Mouse (Mus musculus) hindlimb bud, embryonic 11.5 days (tissue): ENCODE data around the gene Naxd.
"Not testable (repeated sequence)": the region's sequence is repeated elsewhere in the genome, so short reads cannot be mapped to it uniquely, and the experiment has no call there.

Source experiments
- DNase-seq: peaks from one replicate; pipeline ENCODE4 v3.0.0-alpha.2; 2012; ENCODE audit warnings: low read depth, low spot score; ENCODE audit errors: extremely low spot score

Naxd gene

DNA sequence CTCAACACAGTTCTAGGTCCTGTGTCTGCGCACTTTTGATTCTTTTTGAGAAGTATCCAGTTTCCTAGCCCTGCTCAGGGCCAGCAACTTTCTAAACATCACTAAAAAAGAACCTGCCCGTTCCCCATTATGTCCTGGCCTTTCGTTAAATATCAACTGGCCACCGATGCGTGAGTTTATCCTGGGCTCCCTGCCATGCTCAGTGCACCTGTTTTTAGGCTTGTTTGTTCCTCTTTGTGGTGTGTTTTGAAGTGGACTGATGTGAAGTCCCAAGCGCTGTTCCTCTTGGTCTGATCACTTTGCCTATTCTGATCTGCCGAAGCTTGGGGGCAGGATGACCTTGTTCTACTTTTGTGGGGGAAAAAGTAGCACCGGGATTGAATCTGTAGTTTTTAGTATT lies 26.0 kb upstream of the Naxd start:
- no peak for DNase-seq

DNA sequence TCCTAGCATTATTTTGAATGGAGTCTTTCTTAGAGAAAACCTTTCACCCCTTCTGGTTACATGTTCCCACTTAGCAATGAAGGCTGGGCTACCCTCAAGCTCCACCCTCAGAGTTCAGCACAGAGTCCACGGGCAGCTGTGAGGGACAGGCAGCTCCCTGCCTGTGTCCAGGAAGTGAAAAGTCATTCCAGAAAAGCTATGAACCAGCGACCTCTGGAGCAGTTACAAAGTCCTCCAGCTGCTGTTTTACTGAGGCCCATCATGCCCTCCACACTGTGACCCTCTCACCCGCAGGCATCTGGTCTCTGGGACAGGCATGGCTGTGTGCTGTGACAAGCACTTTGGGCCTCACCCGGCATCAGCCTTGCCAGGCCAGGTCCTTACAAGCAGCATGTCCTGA lies 24.2 kb upstream of the Naxd start:
- DNase-seq, result no peak

DNA sequence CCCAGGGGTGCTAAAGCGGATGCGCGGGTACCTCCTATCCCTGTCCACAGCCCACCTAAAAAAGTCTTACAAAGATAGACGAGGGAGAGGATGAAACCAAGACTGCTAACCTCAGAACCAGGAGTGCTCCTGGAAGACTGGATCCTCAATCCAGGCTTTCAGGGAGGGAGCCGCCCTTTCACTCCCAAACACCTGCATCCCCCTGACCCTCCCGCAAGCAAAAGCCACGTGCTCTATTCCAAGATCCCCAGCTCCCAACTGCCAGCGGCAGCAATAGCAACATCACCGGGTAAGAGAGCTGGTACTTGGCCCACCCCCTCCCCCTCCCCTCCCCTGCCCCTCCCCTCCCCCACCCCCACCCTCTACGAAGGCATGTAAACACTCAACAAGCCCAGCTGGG lies 21.9 kb upstream of the Naxd start:
- DNase-seq, result no peak

DNA sequence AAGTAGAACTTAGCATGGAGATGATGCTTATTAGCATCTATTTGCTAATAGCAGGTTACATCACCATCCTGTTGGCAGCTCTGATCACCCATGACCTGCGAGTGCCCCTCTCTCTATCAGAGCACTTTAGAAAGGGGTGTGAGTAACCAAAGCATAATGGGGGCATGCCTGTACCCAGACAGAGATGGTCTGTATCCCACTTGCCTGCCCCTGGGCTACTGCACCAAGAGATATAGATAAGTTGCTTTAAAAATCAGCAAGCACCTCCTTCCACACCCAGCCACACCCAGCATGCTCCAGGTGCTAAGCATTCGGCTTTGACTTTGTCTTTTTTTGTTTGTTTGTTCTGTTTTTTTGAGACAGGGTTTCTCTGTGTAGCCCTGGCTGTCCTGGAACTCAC lies 21.4 kb upstream of the Naxd start:
- no peak for DNase-seq

DNA sequence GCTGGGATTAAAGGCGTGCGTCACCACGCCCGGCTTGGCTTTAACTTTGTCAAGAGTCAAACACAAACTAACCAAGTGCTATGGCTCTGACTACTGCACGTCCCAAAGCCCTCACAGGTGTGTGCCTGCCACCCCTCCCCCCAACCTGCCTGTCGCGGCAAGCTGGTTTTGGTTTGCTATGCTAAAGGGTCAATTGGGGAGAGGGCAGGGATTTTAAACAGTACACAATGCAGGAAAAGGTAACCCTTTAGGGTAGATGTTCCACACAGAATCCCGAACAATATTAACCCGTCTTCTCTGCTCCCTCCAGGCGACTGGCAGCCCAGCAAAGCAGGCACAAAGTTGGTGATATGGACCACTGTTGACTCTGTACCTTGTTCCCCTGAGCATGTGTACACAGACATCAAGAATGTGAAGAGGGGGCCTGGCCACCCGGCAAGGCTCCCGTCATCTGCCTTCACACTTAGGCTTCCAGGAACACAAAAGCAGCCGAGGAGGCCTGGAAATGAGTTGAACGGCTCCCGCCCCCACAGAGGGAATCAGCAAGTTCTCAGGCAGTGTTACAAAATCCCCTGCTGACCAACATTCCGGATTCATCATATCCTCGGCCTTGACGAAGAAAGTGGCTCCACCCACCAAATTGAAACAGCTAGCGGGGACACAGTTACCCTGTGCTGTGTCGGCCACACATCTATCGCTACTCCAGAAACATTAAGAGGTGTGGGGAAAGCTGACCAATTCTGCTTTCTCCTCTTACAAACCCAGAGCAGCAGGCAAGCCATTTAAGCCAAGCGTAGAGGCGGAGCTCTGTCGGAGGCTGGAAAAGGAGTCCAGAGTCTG lies 20.7 kb upstream of the Naxd start:
- DNase-seq, result peak; percentile 28

DNA sequence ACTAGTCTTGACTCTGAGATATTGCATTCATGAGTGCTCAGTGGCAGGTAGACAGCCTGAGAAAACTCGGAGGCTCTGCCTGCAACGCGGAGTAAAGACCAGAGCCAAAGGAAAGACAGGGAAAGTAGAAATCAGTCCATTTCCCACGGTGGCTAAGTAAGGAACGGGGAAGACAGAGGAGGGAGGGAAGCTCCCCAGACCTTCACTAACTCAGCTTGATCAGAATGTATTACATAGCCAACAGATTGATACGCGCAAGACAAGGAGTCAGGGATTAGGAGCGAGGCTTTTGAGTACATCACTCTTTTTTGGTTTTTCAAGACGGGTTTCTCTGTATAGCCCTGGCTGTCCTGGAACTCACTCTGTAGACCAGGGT lies 20.1 kb upstream of the Naxd start:
- DNase-seq, result no peak

DNA sequence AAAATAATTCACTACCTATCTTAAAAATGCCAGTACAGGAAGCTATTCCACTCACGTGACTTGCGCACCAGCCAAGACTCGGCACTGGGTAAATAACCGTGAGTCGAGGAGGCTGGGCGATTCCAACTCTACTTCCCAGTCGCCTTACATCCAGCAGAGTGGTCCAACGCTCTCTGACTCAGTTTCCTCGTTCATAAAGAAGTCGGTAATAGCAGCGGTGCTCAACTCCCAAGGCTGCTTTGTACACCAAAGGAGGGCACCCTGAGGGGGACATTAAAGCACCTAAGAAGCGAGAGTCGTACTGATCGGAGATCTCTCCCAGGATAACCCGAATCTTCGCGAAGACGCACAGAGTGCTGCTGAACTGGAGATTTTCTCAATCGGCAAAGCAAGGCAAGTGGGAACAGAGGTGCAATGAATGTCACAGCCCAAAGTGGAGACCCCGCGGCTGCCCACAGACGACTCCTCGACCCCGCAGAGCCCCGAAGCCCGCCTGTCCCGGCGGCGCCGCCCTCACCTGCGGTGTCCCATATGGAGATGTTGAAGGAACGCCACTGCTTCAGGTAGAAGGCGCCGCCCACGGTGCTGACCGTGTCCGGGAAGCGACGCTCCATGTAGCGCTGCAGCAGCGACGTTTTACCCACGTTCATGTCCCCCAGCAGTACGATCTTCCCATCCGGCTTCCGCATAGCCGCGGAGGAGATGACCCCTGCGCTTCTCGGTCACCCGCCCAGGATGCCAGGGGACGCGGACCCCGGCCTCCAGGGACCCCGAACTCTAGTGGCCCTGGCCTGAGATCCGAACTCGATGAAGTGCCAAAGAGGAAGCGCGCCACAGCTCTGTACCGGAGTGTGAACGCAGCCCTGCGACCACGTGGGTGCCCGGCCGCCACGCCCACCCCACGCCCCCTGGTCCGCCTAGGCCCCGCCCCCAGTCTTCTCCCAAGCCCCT lies 19.2 kb upstream of the Naxd start, which contains the start of gene Rab20:
Gene Rab20, minus strand, starts transcription at position 900 of the 951 bp plus-strand sequence.
- DNase-seq, result no peak

DNA sequence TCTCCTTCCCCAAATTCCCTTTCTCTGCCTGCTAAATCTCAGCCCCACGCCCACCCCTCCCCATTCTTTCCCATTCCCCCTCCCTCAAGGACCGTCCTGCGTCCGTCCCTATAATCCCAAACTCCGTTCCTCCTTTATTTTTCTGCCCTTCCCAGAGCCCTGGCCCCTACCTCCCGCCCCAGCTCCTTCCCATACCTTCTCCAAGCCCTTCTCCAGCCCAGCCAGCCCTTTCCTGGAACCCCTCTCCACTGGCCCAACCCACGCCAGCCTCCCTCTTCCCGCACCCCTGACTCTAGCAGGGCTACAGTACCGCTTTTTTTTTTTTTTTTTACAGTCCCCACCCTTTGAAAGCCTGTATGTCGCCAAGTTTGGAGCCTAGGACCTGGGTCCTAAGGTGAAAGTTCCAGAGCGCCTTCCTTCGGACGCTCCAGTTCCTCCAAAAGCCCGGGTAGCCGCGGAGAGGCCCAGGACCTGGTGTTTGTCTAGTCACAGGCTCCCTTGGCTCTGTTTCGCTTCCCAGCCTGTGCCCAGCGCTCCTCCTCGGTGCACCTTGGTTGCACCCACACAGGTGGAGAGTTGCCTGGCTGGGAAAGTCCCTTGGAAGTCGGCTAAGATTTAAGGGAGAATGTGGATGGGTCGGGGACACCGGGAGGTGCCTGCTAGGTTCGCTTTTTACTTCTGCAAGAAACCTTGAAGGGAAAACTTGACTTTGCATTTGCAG lies 18.3 kb upstream of the Naxd start:
- no peak for DNase-seq

DNA sequence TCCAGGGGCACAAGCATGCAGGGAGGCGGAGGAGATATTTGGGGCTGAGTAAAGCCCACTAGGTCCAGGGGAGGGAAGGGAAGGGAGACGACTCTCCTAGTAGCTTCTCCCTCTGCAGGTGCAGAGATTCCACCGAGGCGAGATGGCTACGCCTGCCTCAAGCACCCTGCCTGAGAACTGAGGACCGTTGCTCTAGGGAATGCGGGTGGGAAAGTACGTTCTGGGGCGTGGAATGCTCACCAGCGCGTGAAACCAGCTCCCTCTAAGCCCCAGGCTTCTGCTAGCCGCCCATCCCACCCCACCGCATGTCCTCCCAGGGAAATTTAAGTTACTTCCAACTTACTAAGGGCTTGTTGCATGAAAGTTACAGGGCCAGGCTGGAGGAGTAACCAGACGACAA lies 17.7 kb upstream of the Naxd start:
- DNase-seq, result no peak

DNA sequence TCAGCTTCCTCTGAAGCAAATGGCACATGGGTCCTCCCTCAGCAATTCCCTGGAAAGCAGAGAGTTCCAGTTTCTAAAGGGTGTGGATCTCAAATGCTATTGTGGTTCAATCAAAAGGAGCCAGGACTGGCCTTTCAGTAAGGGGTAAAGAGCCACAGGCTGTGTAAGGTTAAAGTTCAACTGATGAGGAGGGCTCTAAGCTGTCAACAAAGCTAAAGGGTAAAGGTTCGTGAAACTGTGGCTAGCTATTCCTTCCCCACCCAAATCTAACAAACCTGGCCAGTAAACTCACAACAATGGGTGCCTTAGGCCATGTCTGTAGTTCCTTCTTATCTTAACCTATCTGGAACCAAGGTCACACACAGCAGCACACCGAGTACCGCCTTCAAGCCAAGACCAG lies 15.4 kb upstream of the Naxd start:
- no peak for DNase-seq

DNA sequence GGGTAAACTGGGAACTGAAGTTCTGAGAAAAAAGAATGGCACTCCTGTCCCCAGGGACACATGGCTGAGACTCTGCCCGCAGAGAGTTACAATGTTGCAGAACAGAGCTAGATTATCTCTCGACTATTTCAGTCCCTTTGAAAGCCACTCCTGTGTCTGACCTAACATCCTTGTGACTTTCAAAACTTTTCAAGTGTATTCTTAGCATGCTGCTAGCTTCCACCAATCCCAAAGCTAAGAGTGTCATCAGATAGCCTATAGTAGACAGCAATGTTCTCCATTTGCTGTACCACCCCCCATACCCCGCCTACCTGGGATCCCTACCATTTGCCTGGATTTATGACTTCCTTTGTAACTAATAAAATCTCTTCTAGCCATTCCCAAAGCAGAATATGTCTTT lies 14.8 kb upstream of the Naxd start:
- DNase-seq, result no peak

DNA sequence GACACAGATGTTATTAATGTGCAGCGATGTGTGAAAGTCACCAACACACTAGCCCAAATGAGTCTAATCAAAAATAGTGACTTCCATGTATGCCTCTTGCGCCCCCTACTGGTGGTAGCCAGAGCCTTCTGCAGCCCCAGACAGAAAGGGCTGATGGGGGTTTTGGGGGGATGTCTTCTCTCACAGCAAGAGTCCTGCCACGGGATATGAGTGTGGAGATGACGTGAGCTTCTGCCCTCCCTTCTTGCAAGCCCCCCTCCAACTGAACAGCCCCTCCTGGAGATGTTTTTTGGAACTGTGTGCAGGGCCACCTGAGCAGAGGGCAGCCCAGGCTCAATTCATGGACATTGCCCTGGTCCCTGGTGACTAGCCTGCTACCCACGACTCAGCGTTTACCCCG lies 11.2 kb upstream of the Naxd start:
- DNase-seq, result peak; percentile 47

DNA sequence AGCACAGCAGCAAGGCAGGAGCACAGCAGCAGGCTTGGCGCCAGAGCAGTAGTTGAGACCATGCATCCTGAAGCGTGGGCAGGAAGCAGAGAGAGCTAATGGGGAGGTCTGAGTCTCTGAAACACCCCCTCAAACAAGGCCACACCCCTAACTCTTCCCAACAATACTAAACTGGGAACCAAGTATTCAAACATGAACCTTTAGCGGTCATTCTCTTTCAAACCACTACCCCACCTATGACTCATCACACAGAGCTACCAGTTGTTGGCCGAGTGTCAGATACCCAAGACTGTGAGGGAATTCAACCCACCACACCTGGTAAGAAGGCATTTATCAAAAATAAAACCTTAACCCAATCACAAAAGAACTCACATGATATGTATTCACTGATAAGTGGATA lies 10.1 kb upstream of the Naxd start:
- no peak for DNase-seq

DNA sequence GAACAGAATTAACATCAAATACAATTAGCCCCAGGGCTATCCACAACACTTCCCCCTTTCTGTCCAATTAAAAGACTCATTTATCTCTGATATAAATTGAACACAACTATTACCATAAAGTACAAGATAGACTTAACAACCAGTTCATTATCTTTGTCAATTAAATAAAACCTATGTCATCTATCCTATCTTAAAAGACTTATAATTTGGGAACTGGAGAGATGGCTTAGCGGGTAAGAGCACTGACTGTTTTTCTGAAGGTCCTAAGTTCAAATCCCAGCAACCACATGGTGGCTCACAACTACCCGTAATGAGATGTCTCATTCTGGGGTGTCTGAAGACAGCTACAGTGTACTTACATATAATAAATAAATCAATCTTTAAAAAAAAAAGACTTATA lies 5.0 kb upstream of the Naxd start:
- not testable (repeated sequence) for DNase-seq

DNA sequence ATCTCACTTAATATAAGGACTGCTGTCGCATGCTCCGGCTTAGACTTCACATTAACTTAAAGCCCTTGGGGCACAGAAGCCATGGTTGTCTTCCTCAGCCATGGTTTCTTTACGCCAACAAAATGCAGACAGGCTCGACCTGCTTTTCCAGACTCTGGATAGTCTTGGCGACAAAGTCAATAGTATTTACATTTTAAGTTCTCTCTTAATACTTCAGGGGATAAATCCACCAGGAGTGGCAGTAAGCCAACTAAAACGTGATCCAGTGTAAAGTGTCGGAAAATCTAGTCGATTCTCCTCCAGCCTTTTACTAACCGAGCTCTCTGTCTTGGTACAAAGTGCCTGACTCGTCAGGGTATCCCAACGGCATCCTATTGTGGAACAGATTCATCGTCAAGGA lies 975 bp downstream of the Naxd start:
- no peak for DNase-seq

DNA sequence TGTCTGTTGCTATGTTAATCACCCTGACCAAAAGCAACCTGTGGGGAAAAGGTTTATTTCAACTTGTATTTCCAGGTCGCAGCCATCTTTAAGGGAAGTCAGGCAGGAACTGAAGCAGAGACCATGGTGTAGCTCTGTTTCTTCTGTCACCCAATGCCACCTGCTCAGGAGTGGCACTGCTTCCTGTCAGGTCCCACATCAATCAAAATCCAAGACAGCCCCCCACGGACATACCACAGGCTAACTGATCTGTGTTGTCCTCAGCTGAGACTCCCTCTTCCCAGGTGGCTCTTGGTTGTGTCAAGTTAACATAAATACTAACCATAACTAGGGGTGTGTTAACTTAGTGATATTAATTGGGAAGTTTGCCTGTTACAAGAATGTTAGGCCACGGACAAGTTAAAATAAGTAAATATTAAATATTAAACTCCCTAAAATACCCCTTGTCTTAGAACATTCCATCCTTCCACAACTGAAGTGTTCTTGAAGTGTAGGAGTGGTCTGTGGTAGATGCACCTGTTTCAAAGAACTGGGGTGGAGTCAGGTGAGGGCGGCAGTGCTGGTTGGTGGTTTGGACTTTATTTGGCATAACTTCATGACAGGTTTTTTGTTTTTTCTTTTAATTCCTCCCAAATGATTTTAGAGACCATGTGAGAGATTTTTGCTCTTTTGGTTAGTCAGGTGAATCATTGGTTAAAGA lies 1.6 kb downstream of the Naxd start:
- DNase-seq, result no peak

DNA sequence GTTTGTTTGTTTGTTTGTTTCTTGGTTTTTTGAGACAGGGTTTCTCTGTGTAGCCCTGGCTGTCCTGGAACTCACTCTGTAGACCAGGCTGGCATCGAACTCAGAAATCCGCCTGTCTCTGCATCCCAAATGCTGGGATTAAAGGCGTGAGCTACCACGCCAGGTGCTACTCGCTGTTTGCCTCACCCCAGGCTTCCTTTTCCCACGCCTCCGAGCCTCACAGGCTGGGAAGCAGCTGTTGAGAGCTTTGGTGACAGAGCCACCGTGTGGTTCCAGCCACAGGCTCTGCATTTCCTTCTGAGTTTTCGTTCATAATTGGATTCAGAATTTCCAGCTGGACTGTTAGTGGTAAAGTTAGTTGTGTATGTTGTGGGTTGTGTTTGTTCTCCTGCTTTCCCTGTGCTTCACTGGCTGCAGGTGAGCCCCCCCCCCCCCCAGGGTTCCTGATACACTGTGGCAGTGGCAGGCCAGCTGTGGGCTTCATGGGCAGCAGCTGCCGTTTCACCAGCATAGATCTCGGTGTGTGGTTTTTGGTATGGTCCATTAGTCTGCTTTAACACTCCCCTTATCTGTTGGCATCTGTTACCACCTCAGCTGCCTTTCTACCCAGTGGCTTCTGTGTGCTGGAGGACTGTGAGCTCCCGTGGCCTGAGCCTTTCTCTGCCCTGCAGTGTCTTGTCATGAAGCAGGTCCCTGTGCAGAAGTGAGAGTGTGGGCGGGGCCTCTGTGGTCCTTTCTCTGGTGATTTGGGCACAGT lies 6.3 kb downstream of the Naxd start:
- DNase-seq, result no peak

DNA sequence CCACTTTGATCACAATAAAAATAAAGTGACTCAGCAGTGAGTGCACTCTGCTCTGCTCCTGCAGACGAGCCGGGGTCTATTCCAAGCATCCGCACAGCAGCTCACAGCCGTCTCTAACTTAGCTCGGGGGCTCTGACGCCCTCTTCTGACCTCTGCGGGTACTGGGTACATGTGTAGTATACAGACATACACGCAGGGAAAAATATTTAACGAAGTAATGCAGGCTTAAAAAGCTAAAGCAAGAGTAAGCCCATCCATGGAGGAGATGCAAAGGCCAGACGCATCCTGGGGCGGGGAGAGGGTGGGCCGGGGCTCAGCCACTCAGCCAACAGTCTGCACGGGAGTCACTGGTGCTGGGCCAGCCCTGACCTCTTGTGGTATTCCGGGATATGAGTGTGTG lies 8.8 kb downstream of the Naxd start:
- no peak for DNase-seq

DNA sequence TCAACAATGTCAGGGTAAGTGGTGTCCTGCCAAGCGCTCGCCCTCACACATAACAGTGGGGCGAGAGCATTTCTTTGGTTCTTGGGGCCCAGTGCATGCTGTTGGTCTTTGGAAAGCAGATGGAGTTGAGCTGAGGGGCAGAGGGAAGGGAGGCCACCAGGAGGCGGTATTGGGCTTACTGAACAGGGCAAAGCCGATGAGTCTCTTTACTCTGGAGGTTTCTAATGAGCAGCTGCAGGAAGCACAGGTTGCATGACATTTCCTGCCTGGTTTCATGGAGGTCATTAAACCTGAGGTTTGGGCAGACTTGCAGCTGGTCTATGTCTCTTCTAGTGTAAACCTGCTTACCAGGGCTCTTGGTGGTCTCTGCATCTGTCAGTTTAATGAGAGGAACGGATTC lies 9.5 kb downstream of the Naxd start:
- DNase-seq, result peak; percentile 49

DNA sequence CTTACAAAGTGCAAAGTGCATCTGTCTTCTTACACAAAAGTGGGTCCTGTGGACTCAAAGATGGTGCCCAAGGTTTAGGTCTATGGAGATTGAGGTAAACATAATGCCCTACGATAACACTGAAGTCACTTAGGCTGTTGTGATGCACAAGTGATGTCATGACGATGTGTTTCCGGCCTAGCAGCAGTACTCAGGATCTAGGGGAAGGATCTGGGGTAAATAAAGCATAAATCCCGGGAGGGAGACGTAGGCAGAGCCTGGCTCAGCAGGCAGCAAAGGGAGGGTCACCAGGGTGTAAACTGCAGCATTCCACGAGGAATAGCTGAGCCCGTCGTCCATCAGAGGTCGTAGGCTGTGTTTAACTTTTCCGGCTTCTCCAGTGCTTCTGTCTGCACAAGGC lies 11.6 kb downstream of the Naxd start:
- no peak for DNase-seq
